Mouse (Mus musculus): Measurements from ENCODE around the gene Olfr452. TPM values are rescaled to one million over a fixed set of nuclear protein-coding genes. Genes with fewer than 3 reads are reported as not detected.

Olfr452 gene
- total RNA-seq (2021) = not detected
- long read RNA-seq, experiment 1 = 0 reads
- long read RNA-seq, experiment 2 = 0 reads

- no peak for DNase-seq (ENCODE audit: low spot score)
Measured at GRCm38 (mm10) chr6:42784793-42785192, at the start of gene Olfr452. Gene Olfr452, plus strand, starts transcription at chr6:42785093.

GRCm38 (mm10) chr6:42739071-42739470, 45.8 kb upstream of the Olfr452 start, which contains the start of gene Olfr453:
Gene Olfr453, plus strand, starts transcription at chr6:42739371.
- no peak for DNase-seq (ENCODE audit: low spot score)

GRCm38 (mm10) chr6:42742303-42742702, 42.6 kb upstream of the Olfr452 start:
- no peak for DNase-seq (ENCODE audit: low spot score)

- no peak for DNase-seq (ENCODE audit: low spot score)
Measured at GRCm38 (mm10) chr6:42747846-42748245, 37.0 kb upstream of the Olfr452 start.

- no peak for DNase-seq (ENCODE audit: low spot score)
Measured at GRCm38 (mm10) chr6:42756104-42756503, 28.8 kb upstream of the Olfr452 start, which contains the start of gene Olfr38. Gene Olfr38, plus strand, starts transcription at chr6:42756404.

GRCm38 (mm10) chr6:42777066-42777465, 7.8 kb upstream of the Olfr452 start:
- DNase-seq (ENCODE audit: low spot score) = no peak

- DNase-seq (ENCODE audit: low spot score) = no peak
Measured at GRCm38 (mm10) chr6:42790247-42790948, 5.5 kb downstream of the Olfr452 start.

GRCm38 (mm10) chr6:42790949-42791556, 6.2 kb downstream of the Olfr452 start:
- no peak for DNase-seq (ENCODE audit: low spot score)

- no peak for DNase-seq (ENCODE audit: low spot score)
Measured at GRCm38 (mm10) chr6:42794982-42795381, 10.1 kb downstream of the Olfr452 start.

- DNase-seq (ENCODE audit: low spot score) = no peak
Measured at GRCm38 (mm10) chr6:42811639-42812038, 26.7 kb downstream of the Olfr452 start, which contains the start of gene Olfr450. Gene Olfr450, plus strand, starts transcription at chr6:42811939.

- no peak for DNase-seq (ENCODE audit: low spot score)
Measured at GRCm38 (mm10) chr6:42834084-42834483, 49.2 kb downstream of the Olfr452 start, which contains the start of gene Olfr449. Gene Olfr449, plus strand, starts transcription at chr6:42834384.

Other genes with a start within 250 kb of the Olfr452 start
- gene Olfr455, start 237.5 kb upstream of the Olfr452 start, total RNA-seq (2021) = not detected
- gene Tcaf3, start 187.4 kb upstream of the Olfr452 start, total RNA-seq (2021) = not detected
- gene Tcaf2, start 139.8 kb upstream of the Olfr452 start, total RNA-seq (2021) = 1 to 10 TPM; 1.7 to 2.0 TPM
- gene Tcaf1, start 75.0 kb upstream of the Olfr452 start, total RNA-seq (2021) = 1 to 10 TPM; 4.7 to 4.9 TPM
- gene Olfr453, start 45.7 kb upstream of the Olfr452 start, total RNA-seq (2021) = not detected
- gene Olfr38, start 28.7 kb upstream of the Olfr452 start, total RNA-seq (2021) = not detected
- gene Olfr450, start 26.8 kb downstream of the Olfr452 start, total RNA-seq (2021) = not detected
- not detected for gene Olfr449, start 49.3 kb downstream of the Olfr452 start, total RNA-seq (2021)
- not detected for gene Olfr448, start 105.3 kb downstream of the Olfr452 start, total RNA-seq (2021)
- not detected for gene Olfr447, start 123.8 kb downstream of the Olfr452 start, total RNA-seq (2021)
- not detected for gene Olfr446, start 136.3 kb downstream of the Olfr452 start, total RNA-seq (2021)
- gene Olfr444, start 164.0 kb downstream of the Olfr452 start, total RNA-seq (2021) = not detected

Measured in gastrocnemius, adult 18-20 months (tissue).